Mouse (Mus musculus) CH12.LX (cell line): ENCODE measurements at regions not wholly inside any gene's neighbourhood (a gene's known extent, or its start where the extent isn't known, plus 50 kb on each side); places are given as distances from the start of the nearest gene placed in this dataset.

Source experiments
- CTCF ChIP-seq, 2 experiments: IDR thresholded peaks in 1 of 2; conservative IDR thresholded peaks in 1 of 2; 2 replicates each; pipeline ENCODE4 v1.5.1; 2011 to 2012; ENCODE audit warnings: low read depth in 2 of 2, low read length in 2 of 2, improper control_type of control experiment in 1 of 2, inconsistent platforms in 1 of 2, mild to moderate bottlenecking in 1 of 2, moderate library complexity in 1 of 2
- ELF1 ChIP-seq: IDR thresholded peaks from 2 replicates; pipeline ENCODE4 v1.6.1; 2014; ENCODE audit warnings: low read depth, mild to moderate bottlenecking, inconsistent platforms, low read length, improper control_type of control experiment
- EP300 ChIP-seq: IDR thresholded peaks from 2 replicates; pipeline ENCODE4 v1.6.1; 2011; ENCODE audit warnings: low read length, improper control_type of control experiment
- ETS1 ChIP-seq: conservative IDR thresholded peaks from 2 replicates; pipeline ENCODE4 v1.6.1; 2012; ENCODE audit warnings: low read depth, mild to moderate bottlenecking, inconsistent platforms, low read length, improper control_type of control experiment, moderate library complexity
- MAX ChIP-seq: IDR thresholded peaks from 2 replicates; pipeline ENCODE4 v1.6.1; 2011; ENCODE audit warnings: low read length, improper control_type of control experiment
- MAZ ChIP-seq: IDR thresholded peaks from 2 replicates; pipeline ENCODE4 v1.6.1; 2012; ENCODE audit warnings: low read depth, mild to moderate bottlenecking, inconsistent platforms, low read length, improper control_type of control experiment, moderate library complexity
- MYC ChIP-seq: IDR thresholded peaks from 2 replicates; pipeline ENCODE4 v1.6.1; 2011; ENCODE audit warnings: low read depth, mild to moderate bottlenecking, improper control_type of control experiment, low read length
- NRF1 ChIP-seq: IDR thresholded peaks from 2 replicates; pipeline ENCODE4 v1.6.1; 2014; ENCODE audit warnings: low read depth, mild to moderate bottlenecking, inconsistent platforms, low read length, improper control_type of control experiment, moderate library complexity
- PAX5 ChIP-seq: IDR thresholded peaks from 2 replicates; pipeline ENCODE4 v1.6.1; 2012; ENCODE audit warnings: low read length, inconsistent platforms, mixed read lengths
- POLR2A ChIP-seq: IDR thresholded peaks from 2 replicates; pipeline ENCODE4 v1.6.1; 2011; ENCODE audit warnings: low read depth, mild to moderate bottlenecking, improper control_type of control experiment, low read length
- POLR2AphosphoS2 ChIP-seq: IDR thresholded peaks from 2 replicates; pipeline ENCODE4 v1.6.1; 2011; ENCODE audit warnings: low read depth, low read length, improper control_type of control experiment
- SMC3 ChIP-seq: IDR thresholded peaks from 2 replicates; pipeline ENCODE4 v1.6.1; 2011; ENCODE audit warnings: low read depth, low read length, improper control_type of control experiment
- USF1 ChIP-seq: IDR thresholded peaks from 2 replicates; pipeline ENCODE4 v1.6.1; 2014; ENCODE audit warnings: low read depth, mild to moderate bottlenecking, inconsistent platforms, low read length, improper control_type of control experiment
- ZKSCAN1 ChIP-seq: IDR thresholded peaks from 2 replicates; pipeline ENCODE4 v1.6.1; 2012; ENCODE audit warnings: low read depth, inconsistent platforms, low read length, improper control_type of control experiment, borderline replicate concordance

GRCm38 (mm10) chr15:17427747-17428146 lies 699.2 kb downstream of the Cdh9 start:
- TF ChIP-seq CTCF (conservative IDR thresholded peaks at IDR 0.05 in 1 of 2, IDR thresholded peaks at IDR 0.05 in 1 of 2; ENCODE audit: low read depth in 2 of 2, low read length in 2 of 2) (no peak), SMC3 (no peak), EP300 (no peak), USF1 (no peak), POLR2A (no peak), ETS1 (no peak), MAZ (no peak), PAX5 (no peak), MAX (no peak), NRF1 (no peak), MYC (no peak), ELF1 (no peak), ZKSCAN1 (no peak), POLR2AphosphoS2 (no peak)
